Mouse (Mus musculus) Patski (cell line): ENCODE data around the gene Ints1. TPM values are rescaled to one million over a fixed set of nuclear protein-coding genes. Genes with fewer than 3 reads are reported as not detected.

ENCODE experiments used
- ATAC-seq: fragments of 100-300 bp; one replicate; pipeline ENCODE4 v1.8.0; 2021
- CTCF ChIA-PET: fragments of 350-600 bp; sonication (Branson Sonifier 250); formaldehyde crosslinking; loops from one replicate; lab custom pipeline; 2022; ENCODE audit warnings: inconsistent platforms; lab: Charles Lee
- POLR2A ChIA-PET: fragments of 350-600 bp; sonication (Branson Sonifier 250); formaldehyde crosslinking; loops from one replicate; lab custom pipeline; 2022; ENCODE audit warnings: antibody characterized with exemption, inconsistent platforms; lab: Charles Lee
- DNase-seq: peaks from one replicate; pipeline ENCODE4 v3.0.0-alpha.2; 2011; ENCODE audit warnings: low read depth, low spot score
- H3K27me3 ChIP-seq: fragments of 371-371 bp; one replicate; pipeline ENCODE4 v1.5.1; 2021
- CTCF ChIP-seq: fragments of 100-300 bp; IDR thresholded peaks from one replicate; pipeline ENCODE4 v1.5.1; 2021
- in situ Hi-C: fragments of 300-500 bp; cut with MboI; formaldehyde crosslinking; loops from 3 replicates; pipeline ENCODE4 v1.11.1; 2018; ENCODE audit warnings: low pct_unique_long_range_greater_than_20kb, mixed read lengths
- polyA plus RNA-seq: library from polyadenylated mRNA; unstranded; gene quantifications from one replicate; pipeline ENCODE4 v1.2.3, GENCODE M21; 2021

Ints1 gene
- polyA plus RNA-seq, 1 experiment from 2014 or later, result 63.5 TPM

GRCm38 (mm10) chr5:139738592-139739315 is 36.7 kb downstream of the Ints1 start:
- DNase-seq, result no peak
- H3K27me3 ChIP-seq, result no peaks in the 10 kb centered on the region
- no peak for TF ChIP-seq CTCF
- no peak for ATAC-seq
- POLR2A ChIA-PET, result no interaction called here
- in situ Hi-C loops, result no loop called here
- CTCF ChIA-PET, result interaction anchor here (1.1 to 5.5 kb wide), 2 partner anchors 16 to 20 kb away, joined by 3 to 28 read pairs; no protein-coding TSS in a partner anchor

- no peaks in the 10 kb centered on the region for H3K27me3 ChIP-seq
- ATAC-seq, result no peak
- DNase-seq, result no peak
- in situ Hi-C loops, result no loop called here
- ChIA-PET POLR2A (interaction anchor here (0.6 kb wide), 1 partner anchor 290 kb away, joined by 3 read pairs; no protein-coding TSS in a partner anchor), CTCF (interaction anchor here (1.1 to 5.5 kb wide), 3 partner anchors 12 to 20 kb away, joined by 3 to 28 read pairs (median 10); no protein-coding TSS in a partner anchor)
- no peak for TF ChIP-seq CTCF
Measured at GRCm38 (mm10) chr5:139737841-139738591, 37.5 kb downstream of the Ints1 start.

- no peaks in the 10 kb centered on the region for H3K27me3 ChIP-seq
- POLR2A ChIA-PET, result interaction anchor here (0.6 to 1.5 kb wide), 3 partner anchors 10 to 30 kb away, joined by 3 read pairs; no protein-coding TSS in a partner anchor
- CTCF ChIA-PET, result interaction anchor here (1.0 to 5.5 kb wide), 6 partner anchors 9 to 23 kb away, joined by 3 to 28 read pairs (median 8); no protein-coding TSS in a partner anchor
- no peak for ATAC-seq
- TF ChIP-seq CTCF, result no peak
- no peak for DNase-seq
- in situ Hi-C loops, result no loop called here
Measured at GRCm38 (mm10) chr5:139736504-139736940, 39.0 kb downstream of the Ints1 start.

- in situ Hi-C loops, result no loop called here
- no peaks in the 10 kb centered on the region for H3K27me3 ChIP-seq
- ATAC-seq, result peak; percentile 88
- TF ChIP-seq CTCF, result no peak
- ChIA-PET POLR2A (interaction anchor here (1.5 kb wide), 1 partner anchor 14 kb away, joined by 3 read pairs; no protein-coding TSS in a partner anchor), CTCF (interaction anchor here (1.0 to 5.5 kb wide), 5 partner anchors 10 to 23 kb away, joined by 3 to 28 read pairs (median 10); no protein-coding TSS in a partner anchor)
- DNase-seq, result peak; percentile 84
Measured at GRCm38 (mm10) chr5:139735677-139736503, 39.6 kb downstream of the Ints1 start, which contains the start of gene Micall2. TSS of gene Micall2 (minus strand) at chr5:139736336.

GRCm38 (mm10) chr5:139734746-139735145 is 40.7 kb downstream of the Ints1 start:
- CTCF ChIA-PET, result interaction anchor here (1.2 to 5.5 kb wide), 4 partner anchors 8 to 16 kb away, joined by 4 to 28 read pairs (median 8); no protein-coding TSS in a partner anchor
- in situ Hi-C loops, result no loop called here
- POLR2A ChIA-PET, result interaction anchor here (0.8 to 0.9 kb wide), 2 partner anchors 8 to 16 kb away, joined by 3 read pairs; no protein-coding TSS in a partner anchor
- ATAC-seq, result no peak
- H3K27me3 ChIP-seq, result no peaks in the 10 kb centered on the region
- DNase-seq, result no peak
- no peak for TF ChIP-seq CTCF

GRCm38 (mm10) chr5:139734016-139734415 is 41.5 kb downstream of the Ints1 start:
- DNase-seq, result no peak
- no peak for ATAC-seq
- no peak for TF ChIP-seq CTCF
- ChIA-PET CTCF (interaction anchor here (1.2 to 5.5 kb wide), 2 partner anchors 12 to 16 kb away, joined by 4 to 28 read pairs; no protein-coding TSS in a partner anchor), POLR2A (interaction anchor here (0.6 to 0.9 kb wide), 2 partner anchors 17 kb away, joined by 3 to 4 read pairs; no protein-coding TSS in a partner anchor)
- H3K27me3 ChIP-seq, result no peaks in the 10 kb centered on the region
- in situ Hi-C loops, result no loop called here

- no peak for DNase-seq
- in situ Hi-C loops, result no loop called here
Measured at GRCm38 (mm10) chr5:139732634-139733107, 42.8 kb downstream of the Ints1 start.

GRCm38 (mm10) chr5:139730712-139731486 is 44.6 kb downstream of the Ints1 start:
- in situ Hi-C loops, result no loop called here
- ChIA-PET CTCF (interaction anchor here (1.1 to 4.2 kb wide), 3 partner anchors 13 to 19 kb away, joined by 3 to 23 read pairs (median 8); no protein-coding TSS in a partner anchor), POLR2A (interaction anchor here (1.0 to 1.3 kb wide), 4 partner anchors 10 to 386 kb away, joined by 3 to 4 read pairs (median 4); no protein-coding TSS in a partner anchor)
- no peak for TF ChIP-seq CTCF
- ATAC-seq (no peak), DNase-seq (no peak)
- H3K27me3 ChIP-seq, result no peaks in the 10 kb centered on the region

More at GRCm38 (mm10) chr5:139732634-139733107, 42.8 kb downstream of the Ints1 start:
- no peak for TF ChIP-seq CTCF
- POLR2A ChIA-PET, result interaction anchor here (1.2 kb wide), 2 partner anchors 16 to 62 kb away, joined by 3 to 4 read pairs; no protein-coding TSS in a partner anchor
- H3K27me3 ChIP-seq, result no peaks in the 10 kb centered on the region
- CTCF ChIA-PET, result interaction anchor here (1.3 to 4.2 kb wide), 2 partner anchors 14 to 15 kb away, joined by 3 to 23 read pairs; no protein-coding TSS in a partner anchor
- no peak for ATAC-seq
